Mouse (Mus musculus): ENCODE measurements around the gene Nf2.

Nf2 gene

GRCm38 (mm10) chr11:4793006-4793405 lies 56.3 kb downstream of the Nf2 start:
- no peak for DNase-seq (ENCODE audit: low read depth, low spot score)

- DNase-seq (ENCODE audit: low read depth, low spot score) = no peak
These were observed 57.8 kb downstream of the Nf2 start for GRCm38 (mm10) chr11:4791549-4791948.

GRCm38 (mm10) chr11:4789691-4790090 lies 59.6 kb downstream of the Nf2 start:
- DNase-seq (ENCODE audit: low read depth, low spot score) = no peak

- no peak for DNase-seq (ENCODE audit: low read depth, low spot score)
These were observed 64.7 kb downstream of the Nf2 start for GRCm38 (mm10) chr11:4784629-4785142.

GRCm38 (mm10) chr11:4783116-4783515 lies 66.2 kb downstream of the Nf2 start:
- no peak for DNase-seq (ENCODE audit: low read depth, low spot score)

GRCm38 (mm10) chr11:4780927-4781326 lies 68.4 kb downstream of the Nf2 start:
- no peak for DNase-seq (ENCODE audit: low read depth, low spot score)

- DNase-seq (ENCODE audit: low read depth, low spot score) = no peak
These were observed 76.4 kb downstream of the Nf2 start for GRCm38 (mm10) chr11:4772925-4773324.

GRCm38 (mm10) chr11:4771756-4772155 lies 77.6 kb downstream of the Nf2 start:
- DNase-seq (ENCODE audit: low read depth, low spot score) = no peak

GRCm38 (mm10) chr11:4769881-4770280 lies 79.5 kb downstream of the Nf2 start:
- DNase-seq (ENCODE audit: low read depth, low spot score) = no peak

- peak; percentile 39 for DNase-seq (ENCODE audit: low read depth, low spot score)
These were observed 80.0 kb downstream of the Nf2 start for GRCm38 (mm10) chr11:4769293-4769692.

- DNase-seq (ENCODE audit: low read depth, low spot score) = no peak
These were observed 80.9 kb downstream of the Nf2 start for GRCm38 (mm10) chr11:4768399-4768798.

GRCm38 (mm10) chr11:4764476-4764875 lies 84.9 kb downstream of the Nf2 start:
- DNase-seq (ENCODE audit: low read depth, low spot score) = no peak

- no peak for DNase-seq (ENCODE audit: low read depth, low spot score)
These were observed 85.7 kb downstream of the Nf2 start for GRCm38 (mm10) chr11:4763631-4764030.

GRCm38 (mm10) chr11:4762511-4762910 lies 86.8 kb downstream of the Nf2 start:
- no peak for DNase-seq (ENCODE audit: low read depth, low spot score)

- DNase-seq (ENCODE audit: low read depth, low spot score) = no peak
These were observed 87.3 kb downstream of the Nf2 start for GRCm38 (mm10) chr11:4761991-4762390.

- no peak for DNase-seq (ENCODE audit: low read depth, low spot score)
These were observed 88.9 kb downstream of the Nf2 start for GRCm38 (mm10) chr11:4760438-4760837.

- no peak for DNase-seq (ENCODE audit: low read depth, low spot score)
These were observed 91.6 kb downstream of the Nf2 start for GRCm38 (mm10) chr11:4757789-4758158.

GRCm38 (mm10) chr11:4756984-4757788 lies 92.2 kb downstream of the Nf2 start:
- no peak for DNase-seq (ENCODE audit: low read depth, low spot score)

GRCm38 (mm10) chr11:4756460-4756859 lies 92.9 kb downstream of the Nf2 start:
- DNase-seq (ENCODE audit: low read depth, low spot score) = no peak

- DNase-seq (ENCODE audit: low read depth, low spot score) = no peak
These were observed 94.5 kb downstream of the Nf2 start for GRCm38 (mm10) chr11:4754867-4755266.

- no peak for DNase-seq (ENCODE audit: low read depth, low spot score)
These were observed 95.3 kb downstream of the Nf2 start for GRCm38 (mm10) chr11:4754036-4754435.

- no peak for DNase-seq (ENCODE audit: low read depth, low spot score)
These were observed 96.5 kb downstream of the Nf2 start for GRCm38 (mm10) chr11:4752836-4753235.

GRCm38 (mm10) chr11:4750263-4750662 lies 99.1 kb downstream of the Nf2 start:
- no peak for DNase-seq (ENCODE audit: low read depth, low spot score)

- DNase-seq (ENCODE audit: low read depth, low spot score) = no peak
These were observed 102.1 kb downstream of the Nf2 start for GRCm38 (mm10) chr11:4747285-4747684.

Data from brain, embryonic 18.5 days (tissue).